Mouse (Mus musculus): Measurements from ENCODE around the gene Slc44a4. TPM values are rescaled to one million over a fixed set of nuclear protein-coding genes. Genes with fewer than 3 reads are reported as not detected.

Gene Slc44a4
- 0.52 and 2.2 TPM in 2 replicates for polyA plus RNA-seq (2012; rRNA removed)

DNA sequence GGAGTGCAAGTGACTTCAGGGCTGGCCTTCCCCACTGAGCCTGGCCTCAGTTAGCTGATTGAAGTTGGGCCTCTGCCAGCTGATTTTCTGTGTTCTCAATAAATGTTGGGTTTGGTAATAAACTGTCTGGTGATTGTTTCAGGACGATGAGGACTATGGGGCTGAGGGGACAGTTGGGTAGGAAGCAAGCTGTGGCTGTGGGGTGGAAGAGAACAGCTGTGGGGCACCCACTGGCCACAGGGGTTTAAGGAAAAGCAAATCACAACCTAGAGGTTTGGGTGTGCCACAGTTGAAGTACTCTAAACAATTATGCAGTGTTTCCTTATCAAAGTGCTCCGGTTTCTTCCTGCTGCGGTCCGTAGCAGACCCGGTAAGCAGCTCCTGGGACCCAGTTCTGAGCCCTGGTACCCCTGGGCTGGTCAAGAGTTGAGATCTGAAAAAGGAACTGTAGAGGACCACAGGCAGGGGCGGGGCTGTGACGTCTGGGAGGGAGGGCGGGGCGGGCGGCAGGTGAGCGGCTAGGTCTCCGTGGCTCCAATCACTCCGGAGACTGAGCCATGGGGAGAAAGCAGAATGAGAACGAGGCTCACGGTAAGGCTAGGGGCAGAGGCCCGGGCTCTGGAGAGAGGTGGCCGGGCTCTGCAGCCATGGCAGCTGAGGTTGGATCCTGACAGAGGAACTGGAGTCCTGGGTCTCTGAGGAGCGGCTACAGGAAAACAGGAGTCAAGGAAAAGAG lies at the start of gene Slc44a4:
Slc44a4 (plus strand) TSS at position 537 of the 736 bp plus-strand sequence.
- no peaks in the 10 kb centered on the region for H3K27me3 ChIP-seq (ENCODE audit: control insufficient read depth, insufficient read depth, low read length)
- H3K36me3 ChIP-seq (ENCODE audit: control insufficient read depth, insufficient read depth, low read length): no peaks in the 10 kb centered on the region; the same call in 1 of the 2 replicates
- no peak within 1 kb of the TSS for H3K4me3 ChIP-seq (ENCODE audit: control insufficient read depth, low read depth, low read length)
- TF ChIP-seq CTCF (IDR thresholded peaks at IDR 0.05; ENCODE audit: control insufficient read depth, insufficient read depth, insufficient replicate concordance, low read depth, low read length): no peak
- TF ChIP-seq POLR2A (IDR thresholded peaks at IDR 0.05; ENCODE audit: control insufficient read depth, low read depth, low read length): no peak
- H3K27ac ChIP-seq (ENCODE audit: control insufficient read depth, insufficient read depth, low read depth, low read length): no peak within 1 kb of the TSS
- peaks cover 13% of the 10 kb centered on the region for H3K4me1 ChIP-seq (ENCODE audit: control insufficient read depth, insufficient read depth, low read length)

DNA sequence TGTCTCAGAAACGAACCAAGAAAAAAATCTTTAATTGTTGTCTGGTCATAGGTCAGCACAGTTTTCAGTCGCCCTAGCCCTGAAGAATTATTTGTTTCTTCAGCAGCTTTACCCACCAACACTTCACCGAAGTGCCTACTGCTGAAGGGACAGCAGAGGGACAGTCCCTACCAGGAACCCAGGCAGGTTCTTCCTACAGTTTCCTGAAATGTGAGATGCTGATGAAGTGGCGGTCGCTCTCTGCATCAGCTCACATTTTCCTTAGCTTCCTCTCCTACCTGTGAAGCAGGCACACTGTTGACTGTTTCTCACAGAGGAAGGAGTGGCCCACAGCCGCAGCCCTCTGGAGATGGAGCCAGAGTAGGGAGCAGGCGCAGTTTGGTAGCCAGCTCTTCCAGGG lies 48.3 kb upstream of the Slc44a4 start:
- no peak overlapping the region for H3K27ac ChIP-seq (ENCODE audit: control insufficient read depth, insufficient read depth, low read depth, low read length)
- TF ChIP-seq POLR2A (IDR thresholded peaks at IDR 0.05; ENCODE audit: control insufficient read depth, low read depth, low read length) (no peak), CTCF (IDR thresholded peaks at IDR 0.05; ENCODE audit: control insufficient read depth, insufficient read depth, insufficient replicate concordance, low read depth, low read length) (no peak)
- no peaks in the 10 kb centered on the region for H3K4me1 ChIP-seq (ENCODE audit: control insufficient read depth, insufficient read depth, low read length)
- H3K4me3 ChIP-seq (ENCODE audit: control insufficient read depth, low read depth, low read length): no peak overlapping the region
- no peaks in the 10 kb centered on the region for H3K27me3 ChIP-seq (ENCODE audit: control insufficient read depth, insufficient read depth, low read length)
- no peaks in the 10 kb centered on the region for H3K36me3 ChIP-seq (ENCODE audit: control insufficient read depth, insufficient read depth, low read length)

DNA sequence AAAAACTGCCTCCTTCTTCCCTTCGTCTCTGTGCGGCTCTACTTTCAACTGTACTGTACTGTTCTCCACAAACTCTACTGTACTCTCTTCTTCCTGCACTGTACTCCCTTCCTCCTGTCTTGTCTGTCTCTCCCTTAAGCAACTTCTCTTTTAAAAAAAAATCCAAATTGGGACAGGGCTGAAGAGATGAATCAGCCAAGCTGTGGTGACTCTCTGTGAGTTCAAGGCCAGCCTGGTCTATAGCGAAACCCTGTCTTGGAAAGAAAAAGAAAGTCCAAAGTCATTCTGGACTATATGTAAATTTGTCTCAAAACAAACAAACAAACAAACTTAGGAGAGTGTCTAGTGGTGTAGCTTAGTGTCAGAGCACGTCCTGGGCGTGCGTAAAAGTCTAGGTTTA lies 39.9 kb upstream of the Slc44a4 start:
- Histone ChIP-seq H3K36me3 (ENCODE audit: control insufficient read depth, insufficient read depth, low read length) (no peaks in the 10 kb centered on the region), H3K27ac (ENCODE audit: control insufficient read depth, insufficient read depth, low read depth, low read length) (no peak overlapping the region), H3K27me3 (ENCODE audit: control insufficient read depth, insufficient read depth, low read length) (no peaks in the 10 kb centered on the region), H3K4me3 (ENCODE audit: control insufficient read depth, low read depth, low read length) (no peak overlapping the region), H3K4me1 (ENCODE audit: control insufficient read depth, insufficient read depth, low read length) (peaks cover 2% of the 10 kb centered on the region)
- TF ChIP-seq POLR2A (IDR thresholded peaks at IDR 0.05; ENCODE audit: control insufficient read depth, low read depth, low read length) (no peak), CTCF (IDR thresholded peaks at IDR 0.05; ENCODE audit: control insufficient read depth, insufficient read depth, insufficient replicate concordance, low read depth, low read length) (no peak)

DNA sequence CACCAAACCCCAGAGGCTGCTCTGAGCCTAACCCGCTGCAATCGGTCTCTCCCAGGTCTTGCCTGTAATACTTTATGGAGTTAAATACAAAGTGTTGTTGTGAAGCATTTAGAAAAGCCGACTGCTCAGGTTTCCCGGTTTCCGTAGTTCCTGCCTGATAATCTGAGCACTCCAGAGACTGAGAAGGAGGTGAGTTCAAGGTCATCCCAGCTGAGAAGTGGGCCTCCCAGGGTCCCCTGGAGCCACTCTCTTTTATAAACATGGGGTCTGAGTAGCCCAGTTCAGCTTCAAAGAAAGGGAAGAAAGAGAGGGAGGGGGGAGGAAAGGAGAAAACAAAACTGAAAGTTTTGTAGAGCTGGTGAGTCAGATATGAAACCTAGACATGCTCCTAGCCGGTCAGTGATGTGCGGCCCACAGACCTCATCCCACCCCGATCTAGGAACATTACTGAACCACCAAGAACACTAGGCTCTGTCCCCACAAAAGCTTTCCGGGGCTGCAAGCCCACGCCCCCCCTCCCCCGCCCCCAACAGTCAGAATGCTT lies 34.9 kb upstream of the Slc44a4 start, which contains the start of gene Zbtb12:
Zbtb12 (plus strand) TSS at position 148 of the 544 bp plus-strand sequence.
- TF ChIP-seq CTCF (IDR thresholded peaks at IDR 0.05; ENCODE audit: control insufficient read depth, insufficient read depth, insufficient replicate concordance, low read depth, low read length): no peak
- no peak for TF ChIP-seq POLR2A (IDR thresholded peaks at IDR 0.05; ENCODE audit: control insufficient read depth, low read depth, low read length)
- Histone ChIP-seq H3K36me3 (ENCODE audit: control insufficient read depth, insufficient read depth, low read length) (no peaks in the 10 kb centered on the region), H3K27me3 (ENCODE audit: control insufficient read depth, insufficient read depth, low read length) (no peaks in the 10 kb centered on the region), H3K4me3 (ENCODE audit: control insufficient read depth, low read depth, low read length) (peak within 1 kb of the TSS; percentile 72), H3K27ac (ENCODE audit: control insufficient read depth, insufficient read depth, low read depth, low read length) (0 out of 2 replicates have a peak within 1 kb of the TSS, but pooled peaks have one; percentile 57), H3K4me1 (ENCODE audit: control insufficient read depth, insufficient read depth, low read length) (peaks cover 14% of the 10 kb centered on the region)

DNA sequence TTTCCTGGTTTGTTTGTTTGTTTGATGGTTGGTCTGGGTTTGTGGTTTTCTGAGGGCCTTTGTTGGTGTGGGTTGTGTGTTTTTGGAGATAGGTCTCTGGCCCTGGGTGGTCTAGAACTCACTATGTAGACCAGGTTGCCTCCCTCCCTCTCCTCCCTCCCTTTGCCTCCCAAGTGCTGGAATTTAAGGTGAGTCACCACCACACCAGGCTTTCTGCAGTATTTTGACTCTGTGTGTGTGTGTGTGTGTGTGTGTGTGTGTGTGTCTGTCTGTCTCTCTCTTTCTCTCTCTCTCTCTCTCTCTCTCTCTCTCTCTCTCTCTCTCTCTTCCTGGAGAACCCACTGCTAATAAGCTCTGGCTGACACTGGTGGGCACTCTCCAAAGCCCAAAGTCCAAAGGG lies 33.1 kb upstream of the Slc44a4 start:
- H3K4me3 ChIP-seq (ENCODE audit: control insufficient read depth, low read depth, low read length): no peak overlapping the region
- no peaks in the 10 kb centered on the region for H3K27me3 ChIP-seq (ENCODE audit: control insufficient read depth, insufficient read depth, low read length)
- no peak overlapping the region for H3K27ac ChIP-seq (ENCODE audit: control insufficient read depth, insufficient read depth, low read depth, low read length)
- H3K36me3 ChIP-seq (ENCODE audit: control insufficient read depth, insufficient read depth, low read length): no peaks in the 10 kb centered on the region
- no peak for TF ChIP-seq POLR2A (IDR thresholded peaks at IDR 0.05; ENCODE audit: control insufficient read depth, low read depth, low read length)
- no peak for TF ChIP-seq CTCF (IDR thresholded peaks at IDR 0.05; ENCODE audit: control insufficient read depth, insufficient read depth, insufficient replicate concordance, low read depth, low read length)
- H3K4me1 ChIP-seq (ENCODE audit: control insufficient read depth, insufficient read depth, low read length): peaks cover 14% of the 10 kb centered on the region

DNA sequence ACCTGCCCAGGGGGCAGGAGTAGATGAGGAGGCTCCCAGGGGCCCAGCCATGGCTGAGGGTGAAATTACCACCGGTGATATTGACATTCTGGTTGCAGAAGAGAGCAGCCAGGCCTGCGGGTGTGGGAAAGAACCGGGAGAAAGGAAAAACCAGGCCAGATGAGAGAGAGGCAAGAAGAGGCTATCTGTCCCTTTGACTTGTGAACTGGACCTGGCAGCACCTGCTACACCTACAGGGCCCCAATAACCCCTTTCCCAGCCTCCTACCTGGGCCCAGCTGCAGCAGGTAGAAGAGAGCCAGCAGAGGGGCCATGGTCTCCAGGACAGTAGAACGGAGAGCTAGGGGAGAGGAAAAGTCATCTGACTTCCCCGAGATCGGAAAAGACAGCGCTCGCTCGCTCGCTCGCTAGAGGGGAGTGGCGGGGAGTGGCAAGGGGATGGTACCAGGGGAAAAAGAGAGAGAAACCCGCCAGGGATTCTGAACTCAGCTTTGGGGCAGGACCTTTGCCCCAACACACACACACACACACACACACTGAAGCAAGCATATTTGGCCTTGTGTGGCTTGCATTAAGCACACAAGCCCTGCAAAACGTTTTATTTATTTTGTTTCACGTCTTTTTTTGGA lies 32.5 kb upstream of the Slc44a4 start, which contains the start of gene Gm20547:
Gm20547 (minus strand) TSS at position 360 of the 628 bp plus-strand sequence.
- Histone ChIP-seq H3K4me3 (ENCODE audit: control insufficient read depth, low read depth, low read length) (peak within 1 kb of the TSS; percentile 32), H3K27ac (ENCODE audit: control insufficient read depth, insufficient read depth, low read depth, low read length) (peak within 1 kb of the TSS; percentile 34; the same call in 1 of the 2 replicates), H3K27me3 (ENCODE audit: control insufficient read depth, insufficient read depth, low read length) (no peaks in the 10 kb centered on the region), H3K36me3 (ENCODE audit: control insufficient read depth, insufficient read depth, low read length) (no peaks in the 10 kb centered on the region), H3K4me1 (ENCODE audit: control insufficient read depth, insufficient read depth, low read length) (peaks cover 14% of the 10 kb centered on the region)
- no peak for TF ChIP-seq POLR2A (IDR thresholded peaks at IDR 0.05; ENCODE audit: control insufficient read depth, low read depth, low read length)
- TF ChIP-seq CTCF (IDR thresholded peaks at IDR 0.05; ENCODE audit: control insufficient read depth, insufficient read depth, insufficient replicate concordance, low read depth, low read length): no peak

DNA sequence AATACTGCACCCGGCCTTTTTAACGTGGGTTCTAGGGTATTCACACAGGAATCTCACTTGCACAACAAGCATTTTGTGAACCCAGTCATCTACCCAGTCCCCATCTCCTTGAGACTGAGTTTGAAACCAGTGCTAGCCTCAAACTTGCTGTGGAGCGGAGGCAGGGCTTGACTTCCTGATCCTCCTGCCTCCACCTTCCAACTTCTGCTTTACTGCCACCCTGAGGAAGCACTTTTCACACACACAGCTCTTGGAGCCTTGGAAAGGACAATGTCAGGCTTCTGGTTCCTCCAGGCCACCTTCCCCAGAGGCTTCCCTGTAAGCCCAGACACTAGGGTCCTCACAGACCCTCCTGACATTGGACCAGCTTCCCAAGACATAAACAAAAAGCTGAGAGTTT lies 30.9 kb upstream of the Slc44a4 start:
- H3K4me3 ChIP-seq (ENCODE audit: control insufficient read depth, low read depth, low read length): no peak overlapping the region
- TF ChIP-seq CTCF (IDR thresholded peaks at IDR 0.05; ENCODE audit: control insufficient read depth, insufficient read depth, insufficient replicate concordance, low read depth, low read length) (peak; percentile 19; the same call in 1 of the 2 replicates), POLR2A (IDR thresholded peaks at IDR 0.05; ENCODE audit: control insufficient read depth, low read depth, low read length) (no peak)
- H3K36me3 ChIP-seq (ENCODE audit: control insufficient read depth, insufficient read depth, low read length): no peaks in the 10 kb centered on the region
- H3K27ac ChIP-seq (ENCODE audit: control insufficient read depth, insufficient read depth, low read depth, low read length): no peak overlapping the region
- no peaks in the 10 kb centered on the region for H3K27me3 ChIP-seq (ENCODE audit: control insufficient read depth, insufficient read depth, low read length)
- H3K4me1 ChIP-seq (ENCODE audit: control insufficient read depth, insufficient read depth, low read length): peaks cover 14% of the 10 kb centered on the region
